8 mouse cellular contexts compared by ENCODE assay signal in genomic region chrX:12005181-12006030, GRCm38 (mm10).
A peak's percentile ranks its signal among the peaks of the same experiment; 100 is the strongest.
DNase-seq lines count a peak whose midpoint lies in the region; ATAC-seq and TF ChIP-seq lines count a peak whose summit lies in the region.

No protein-coding gene starts in this region.

- TF ChIP-seq CTCF in C2C12 (IDR thresholded peaks at IDR 0.05; ENCODE audit: control insufficient read depth, insufficient read depth, insufficient read length), result no peak

- H3K36me3 ChIP-seq in C2C12 (ENCODE audit: control insufficient read depth, insufficient read depth), result no peaks in the 10 kb centered on the region
- H3K36me3 ChIP-seq in forebrain, embryonic 14.5 days (ENCODE audit: control insufficient read depth, insufficient read depth, low read length), result no peaks in the 10 kb centered on the region
- H3K36me3 ChIP-seq in limb, embryonic 12.5 days, result no peaks in the 10 kb centered on the region
- H3K36me3 ChIP-seq in midbrain, embryonic 12.5 days, result no peaks in the 10 kb centered on the region

- no peaks in the 10 kb centered on the region for H3K27me3 ChIP-seq in C2C12 (ENCODE audit: control insufficient read depth, insufficient read depth, insufficient read length)
- H3K27me3 ChIP-seq in forebrain, embryonic 14.5 days (replicated peaks; ENCODE audit: control insufficient read depth, insufficient read depth, low read length), result no peaks in the 10 kb centered on the region; the same call in 1 of the 2 replicates
- peaks cover 90% of the 10 kb centered on the region for H3K27me3 ChIP-seq in limb, embryonic 12.5 days
- peaks cover 87% of the 10 kb centered on the region for H3K27me3 ChIP-seq in midbrain, embryonic 12.5 days

- peak overlapping the region; percentile 66 for H3K9ac ChIP-seq in forebrain, embryonic 14.5 days (ENCODE audit: low read length)
- H3K9ac ChIP-seq in limb, embryonic 12.5 days (replicated peaks), result peak overlapping the region; percentile 66; the same call in 1 of the 2 replicates
- H3K9ac ChIP-seq in midbrain, embryonic 12.5 days (replicated peaks), result 0 out of 2 replicates have a peak overlapping the region, but pooled peaks have one; percentile 51

- no peak for ATAC-seq in forebrain, embryonic 14.5 days
- ATAC-seq in hematopoietic stem cell, adult 5-6 weeks (replicated peaks in 1 of 2; ENCODE audit: insufficient read depth in 1 of 2, low FRiP score in 2 of 2, low TSS enrichment in 1 of 2, low read depth in 1 of 2, poor library complexity in 2 of 2, severe bottlenecking in 2 of 2), result peak; percentile 33 to 49
- ATAC-seq in limb, embryonic 12.5 days (ENCODE audit: insufficient number of reproducible peaks, insufficient read depth, low FRiP score, low TSS enrichment, low read depth), result peak; percentile 9; the same call in 1 of the 2 replicates
- ATAC-seq in midbrain, embryonic 12.5 days (ENCODE audit: low FRiP score, low read depth), result no peak

- no peaks in the 10 kb centered on the region for H3K79me2 ChIP-seq in C2C12 (ENCODE audit: control insufficient read depth, insufficient read depth)

- H3K27ac ChIP-seq in forebrain, embryonic 14.5 days (ENCODE audit: low read depth, low read length), result peak overlapping the region; percentile 95
- H3K27ac ChIP-seq in limb, embryonic 12.5 days, result peak overlapping the region; percentile 91
- peak overlapping the region; percentile 92 for H3K27ac ChIP-seq in midbrain, embryonic 12.5 days (replicated peaks)

- no peak overlapping the region for H3ac ChIP-seq in C2C12 (ENCODE audit: control insufficient read depth, insufficient read length, low read depth)

- H3K4me1 ChIP-seq in forebrain, embryonic 14.5 days (ENCODE audit: control insufficient read depth, insufficient read depth, low read length), result peaks cover 15% of the 10 kb centered on the region
- H3K4me1 ChIP-seq in limb, embryonic 12.5 days (replicated peaks), result peaks cover 57% of the 10 kb centered on the region
- peaks cover 59% of the 10 kb centered on the region for H3K4me1 ChIP-seq in midbrain, embryonic 12.5 days

- H3K79me3 ChIP-seq in C2C12 (ENCODE audit: low read depth), result no peaks in the 10 kb centered on the region

- no peaks in the 10 kb centered on the region for H3K9me3 ChIP-seq in forebrain, embryonic 14.5 days (replicated peaks; ENCODE audit: control insufficient read depth, low read length)
- no peaks in the 10 kb centered on the region for H3K9me3 ChIP-seq in limb, embryonic 12.5 days
- no peaks in the 10 kb centered on the region for H3K9me3 ChIP-seq in midbrain, embryonic 12.5 days

- peak overlapping the region; percentile 64 for H3K4me2 ChIP-seq in forebrain, embryonic 14.5 days (ENCODE audit: low read length)
- peak overlapping the region; percentile 63 for H3K4me2 ChIP-seq in limb, embryonic 12.5 days
- H3K4me2 ChIP-seq in midbrain, embryonic 12.5 days (replicated peaks), result peak overlapping the region; percentile 54

- peak; percentile 65 for DNase-seq in adrenal gland, adult 2 months
- DNase-seq in forebrain, embryonic 14.5 days (ENCODE audit: low spot score), result no peak
- peak; percentile 14 for DNase-seq in testis, postnatal 14 days (ENCODE audit: low spot score)
- DNase-seq in cerebellum, adult 8-10 months, result no peak

- 13% methylated on average over 38 of the region's 38 CpGs for WGBS in forebrain, embryonic 14.5 days
- 3% methylated on average over 38 of the region's 38 CpGs for whole genome bisulfite sequencing in limb, embryonic 12.5 days
- 5% methylated on average over 34 of the region's 38 CpGs for WGBS in midbrain, embryonic 12.5 days

- peak overlapping the region; percentile 14 for H3K4me3 ChIP-seq in C2C12 (ENCODE audit: insufficient read depth, poor library complexity, severe bottlenecking)
- H3K4me3 ChIP-seq in forebrain, embryonic 14.5 days (ENCODE audit: low read depth, low read length), result peak overlapping the region; percentile 32; the same call in 1 of the 2 replicates
- peak overlapping the region; percentile 41 for H3K4me3 ChIP-seq in limb, embryonic 12.5 days (replicated peaks)
- H3K4me3 ChIP-seq in midbrain, embryonic 12.5 days, result peak overlapping the region; percentile 37; the same call in 1 of the 2 replicates

TF ChIP-seq in C2C12, 6 proteins besides CTCF, POLR2A, EP300 and RAD21:
- TF ChIP-seq USF1 (IDR thresholded peaks at IDR 0.05; ENCODE audit: low read depth) (no peak), MYOD1 (IDR thresholded peaks at IDR 0.05; ENCODE audit: control insufficient read depth, insufficient read length, low read depth) (no peak), FOSL1 (IDR thresholded peaks at IDR 0.05; ENCODE audit: insufficient read depth, low read length, poor library complexity, severe bottlenecking) (no peak), CEBPB (IDR thresholded peaks at IDR 0.05; ENCODE audit: low read depth) (no peak), MAX (IDR thresholded peaks at IDR 0.05) (no peak), MYOG (IDR thresholded peaks at IDR 0.05; ENCODE audit: control insufficient read depth, extremely low read depth, insufficient read length) (no peak)

Comparison
In these comparisons a context has a peak if more than half of its experiments do, and no peak if none do; other contexts are left out.
1. DNase-seq: peak in adrenal gland, adult 2 months (single experiment) and testis, postnatal 14 days (single experiment); none in forebrain, embryonic 14.5 days (single experiment) and cerebellum, adult 8-10 months (single experiment).
2. ATAC-seq: peak in hematopoietic stem cell, adult 5-6 weeks (2 of 2) and limb, embryonic 12.5 days (single experiment); none in forebrain, embryonic 14.5 days (single experiment) and midbrain, embryonic 12.5 days (single experiment).
3. Peak in every context shown above with its lines, with median percentiles within 50 percentile points of each other: H3K4me3 ChIP-seq, H3K27ac ChIP-seq, H3K4me2 ChIP-seq and H3K9ac ChIP-seq.